Mouse (Mus musculus): ENCODE measurements around the gene Cln3. TPM values are rescaled to one million over a fixed set of nuclear protein-coding genes. Genes with fewer than 3 reads are reported as not detected.

Cln3 gene
- polyA plus RNA-seq, 1 experiment from 2014 or later, result 33.0 TPM

DNA sequence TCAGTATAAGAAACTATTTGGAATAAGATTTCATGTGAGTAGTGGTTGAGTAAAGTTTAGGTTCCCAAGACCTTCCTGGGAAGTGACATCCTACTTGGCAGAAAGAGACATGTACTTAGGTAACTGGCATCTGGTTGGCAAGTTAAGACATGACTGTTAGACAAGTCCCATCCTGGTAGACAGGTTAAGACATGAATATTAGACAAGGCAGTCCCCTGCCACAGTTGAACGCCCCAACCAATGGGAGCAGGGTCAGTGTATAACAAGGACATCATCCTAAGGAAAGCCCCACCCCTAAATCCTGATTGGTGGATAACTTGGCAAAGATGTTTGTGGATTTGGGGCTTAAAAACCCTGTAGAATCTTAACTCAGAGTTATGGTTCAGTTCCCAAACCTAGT lies 52.2 kb downstream of the Cln3 start:
- WGBS, result 60% methylated on average over 1 of the region's 1 CpGs
- no peak overlapping the region for H3K9ac ChIP-seq (replicated peaks; ENCODE audit: low read depth)
- H3K4me2 ChIP-seq (replicated peaks; ENCODE audit: low read depth, low read length), result no peak overlapping the region
- H3K4me1 ChIP-seq (ENCODE audit: insufficient read depth, low read depth, low read length), result no peaks in the 10 kb centered on the region; the same call in 1 of the 2 replicates
- H3K4me3 ChIP-seq (ENCODE audit: low read depth, low read length), result no peak overlapping the region
- H3K27ac ChIP-seq (ENCODE audit: low read length), result no peak overlapping the region
- no peaks in the 10 kb centered on the region for H3K36me3 ChIP-seq (ENCODE audit: insufficient read depth, low read length)
- H3K27me3 ChIP-seq (replicated peaks; ENCODE audit: insufficient read depth, low read length), result no peaks in the 10 kb centered on the region
- no peaks in the 10 kb centered on the region for H3K9me3 ChIP-seq (ENCODE audit: low read length)
- DNase-seq (ENCODE audit: low spot score), result no peak
- no peak for ATAC-seq
- TF ChIP-seq EP300 (IDR thresholded peaks at IDR 0.05) (no peak), CTCF (IDR thresholded peaks at IDR 0.05) (no peak)

DNA sequence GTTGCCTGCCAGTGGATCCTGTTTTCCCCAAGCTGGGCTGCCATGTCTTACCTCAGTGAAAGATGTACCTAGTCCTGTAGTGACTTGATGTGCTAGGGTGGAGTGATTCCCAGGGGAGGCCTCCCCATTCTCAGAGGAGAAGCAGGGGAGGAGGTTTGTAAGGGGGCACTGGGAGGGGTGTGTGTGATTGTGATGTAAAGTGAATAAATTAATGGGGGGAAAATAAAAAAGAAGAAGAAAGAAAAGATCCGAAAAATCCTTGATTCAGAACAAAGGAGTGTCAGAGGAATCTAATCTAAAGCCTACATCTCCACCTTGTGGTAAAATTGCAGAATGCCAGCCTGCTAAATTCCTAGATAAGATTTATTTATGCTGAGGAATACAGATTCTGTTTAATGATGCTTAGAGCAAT lies 57.4 kb downstream of the Cln3 start:
- ATAC-seq, result no peak
- Histone ChIP-seq H3K9me3 (ENCODE audit: low read length) (no peaks in the 10 kb centered on the region), H3K27me3 (replicated peaks; ENCODE audit: insufficient read depth, low read length) (no peaks in the 10 kb centered on the region), H3K4me3 (ENCODE audit: low read depth, low read length) (no peak overlapping the region), H3K36me3 (ENCODE audit: insufficient read depth, low read length) (no peaks in the 10 kb centered on the region), H3K9ac (replicated peaks; ENCODE audit: low read depth) (no peak overlapping the region), H3K27ac (ENCODE audit: low read length) (no peak overlapping the region), H3K4me2 (replicated peaks; ENCODE audit: low read depth, low read length) (no peak overlapping the region), H3K4me1 (ENCODE audit: insufficient read depth, low read depth, low read length) (no peaks in the 10 kb centered on the region)
- TF ChIP-seq CTCF (IDR thresholded peaks at IDR 0.05), result peak; percentile 81
- 0 out of 2 replicates have a peak, but pooled peaks have one; percentile 17 for TF ChIP-seq EP300 (IDR thresholded peaks at IDR 0.05)
- WGBS, result 2% methylated on average over 1 of the region's 1 CpGs
- peak; percentile 81 for DNase-seq (ENCODE audit: low spot score)

DNA sequence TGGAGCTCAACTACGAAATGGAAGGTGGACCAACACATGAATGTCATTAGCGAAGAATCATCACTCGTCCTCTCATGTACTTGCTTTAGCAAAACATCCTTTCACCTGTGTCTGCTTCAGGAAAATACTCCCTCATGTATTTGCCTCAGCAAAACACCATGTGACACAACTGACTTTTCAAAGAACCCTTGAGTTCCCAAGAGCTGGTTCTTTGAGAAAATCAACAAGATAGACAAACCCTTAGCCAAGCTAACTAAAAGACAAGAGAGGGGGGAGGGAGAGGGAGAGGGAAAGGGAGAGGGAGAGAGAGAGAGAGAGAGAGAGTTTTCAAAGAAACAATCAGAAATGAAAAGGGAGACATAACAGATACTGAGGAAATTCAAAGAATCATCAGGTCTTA lies 62.3 kb downstream of the Cln3 start:
- TF ChIP-seq CTCF (IDR thresholded peaks at IDR 0.05) (no peak), EP300 (IDR thresholded peaks at IDR 0.05) (no peak)
- Histone ChIP-seq H3K4me2 (replicated peaks; ENCODE audit: low read depth, low read length) (no peak overlapping the region), H3K4me1 (ENCODE audit: insufficient read depth, low read depth, low read length) (no peaks in the 10 kb centered on the region), H3K36me3 (ENCODE audit: insufficient read depth, low read length) (no peaks in the 10 kb centered on the region), H3K9ac (replicated peaks; ENCODE audit: low read depth) (no peak overlapping the region), H3K27ac (ENCODE audit: low read length) (no peak overlapping the region), H3K4me3 (ENCODE audit: low read depth, low read length) (no peak overlapping the region), H3K27me3 (replicated peaks; ENCODE audit: insufficient read depth, low read length) (no peaks in the 10 kb centered on the region), H3K9me3 (ENCODE audit: low read length) (no peaks in the 10 kb centered on the region)
- ATAC-seq, result peak; percentile 43; the same call in 1 of the 2 replicates
- WGBS, result 53% methylated on average over 3 of the region's 3 CpGs
- DNase-seq (ENCODE audit: low spot score), result no peak

Small RNA genes lying within 50 kb of the gene (microRNA-seq; reads per million reads assigned to microRNA genes)
- not detected for gene Mir7059

Other genes starting within 250 kb of the Cln3 start
- 1.6 and 1.7 TPM in 2 replicates for gene Lat, start 216.2 kb downstream of the Cln3 start, polyA plus RNA-seq (2015; fragmentation: Nextera tagmentation; extraction: Ambion mirVana)
- gene Spns1, start 208.4 kb downstream of the Cln3 start, polyA plus RNA-seq (2015; fragmentation: Nextera tagmentation; extraction: Ambion mirVana), result 50.3 and 53.7 TPM in 2 replicates
- gene Nfatc2ip, start 189.1 kb downstream of the Cln3 start, polyA plus RNA-seq (2015; fragmentation: Nextera tagmentation; extraction: Ambion mirVana), result 1.5 and 2.0 TPM in 2 replicates
- gene Cd19, start 170.9 kb downstream of the Cln3 start, polyA plus RNA-seq (2015; fragmentation: Nextera tagmentation; extraction: Ambion mirVana), result 0.57 and 1.4 TPM in 2 replicates
- 27.3 and 28.3 TPM in 2 replicates for gene Rabep2, start 157.1 kb downstream of the Cln3 start, polyA plus RNA-seq (2015; fragmentation: Nextera tagmentation; extraction: Ambion mirVana)
- 0.14 and 0.29 TPM in 2 replicates for gene Atp2a1, start 122.7 kb downstream of the Cln3 start, polyA plus RNA-seq (2015; fragmentation: Nextera tagmentation; extraction: Ambion mirVana)
- gene Sh2b1, start 110.4 kb downstream of the Cln3 start, polyA plus RNA-seq (2015; fragmentation: Nextera tagmentation; extraction: Ambion mirVana), result 25.6 and 28.6 TPM in 2 replicates
- gene Tufm, start 98.5 kb downstream of the Cln3 start, polyA plus RNA-seq (2015; fragmentation: Nextera tagmentation; extraction: Ambion mirVana), result 47.3 and 49.7 TPM in 2 replicates
- gene Atxn2l, start 82.4 kb downstream of the Cln3 start, polyA plus RNA-seq (2015; fragmentation: Nextera tagmentation; extraction: Ambion mirVana), result 22.1 and 24.5 TPM in 2 replicates
- 141 and 154 TPM in 2 replicates for gene Eif3c, start 19.4 kb downstream of the Cln3 start, polyA plus RNA-seq (2015; fragmentation: Nextera tagmentation; extraction: Ambion mirVana)
- 3.9 and 4.1 TPM in 2 replicates for gene Apobr, start 875 bp downstream of the Cln3 start, polyA plus RNA-seq (2015; fragmentation: Nextera tagmentation; extraction: Ambion mirVana)
- 0.31 TPM in 1 of 2 replicates, not detected in the other for gene Il27, start 9.1 kb upstream of the Cln3 start, polyA plus RNA-seq (2015; fragmentation: Nextera tagmentation; extraction: Ambion mirVana)
- gene Nupr1, start 45.0 kb upstream of the Cln3 start, polyA plus RNA-seq (2015; fragmentation: Nextera tagmentation; extraction: Ambion mirVana), result 266 and 308 TPM in 2 replicates
- 42.9 and 49.5 TPM in 2 replicates for gene Sgf29, start 63.5 kb upstream of the Cln3 start, polyA plus RNA-seq (2015; fragmentation: Nextera tagmentation; extraction: Ambion mirVana)
- 57.1 and 58.4 TPM in 2 replicates for gene Sult1a1, start 90.6 kb upstream of the Cln3 start, polyA plus RNA-seq (2015; fragmentation: Nextera tagmentation; extraction: Ambion mirVana)
- 76.1 and 77.4 TPM in 2 replicates for gene Bola2, start 109.6 kb upstream of the Cln3 start, polyA plus RNA-seq (2015; fragmentation: Nextera tagmentation; extraction: Ambion mirVana)
- gene Slx1b, start 110.0 kb upstream of the Cln3 start, polyA plus RNA-seq (2015; fragmentation: Nextera tagmentation; extraction: Ambion mirVana), result 9.2 and 10.4 TPM in 2 replicates
- 61.4 and 65.3 TPM in 2 replicates for gene Coro1a, start 122.0 kb upstream of the Cln3 start, polyA plus RNA-seq (2015; fragmentation: Nextera tagmentation; extraction: Ambion mirVana)
- gene Mapk3, start 173.8 kb upstream of the Cln3 start, polyA plus RNA-seq (2015; fragmentation: Nextera tagmentation; extraction: Ambion mirVana), result 180 and 183 TPM in 2 replicates
- gene Gdpd3, start 180.5 kb upstream of the Cln3 start, polyA plus RNA-seq (2015; fragmentation: Nextera tagmentation; extraction: Ambion mirVana), result 3.4 and 4.1 TPM in 2 replicates
- 325 and 340 TPM in 2 replicates for gene Ypel3, start 191.1 kb upstream of the Cln3 start, polyA plus RNA-seq (2015; fragmentation: Nextera tagmentation; extraction: Ambion mirVana)
- 0.56 and 0.74 TPM in 2 replicates for gene Tbx6, start 195.7 kb upstream of the Cln3 start, polyA plus RNA-seq (2015; fragmentation: Nextera tagmentation; extraction: Ambion mirVana)
- gene Ppp4c, start 206.7 kb upstream of the Cln3 start, polyA plus RNA-seq (2015; fragmentation: Nextera tagmentation; extraction: Ambion mirVana), result 150 and 151 TPM in 2 replicates
- gene Fam57b, start 211.9 kb upstream of the Cln3 start, polyA plus RNA-seq (2015; fragmentation: Nextera tagmentation; extraction: Ambion mirVana), result 0.13 and 0.19 TPM in 2 replicates
- gene 4930451I11Rik, start 245.8 kb upstream of the Cln3 start, polyA plus RNA-seq (2015; fragmentation: Nextera tagmentation; extraction: Ambion mirVana), result not detected in 2 replicates

Measured in lung, postnatal 0 days (tissue).